Mouse (Mus musculus) CH12.LX (cell line): ENCODE data around the gene Sema4g. TPM values are rescaled to one million over a fixed set of nuclear protein-coding genes. Genes with fewer than 3 reads are reported as not detected.

ENCODE experiments used
- DNase-seq: peaks from one replicate; pipeline ENCODE4 v3.0.0-alpha.2; 2013; ENCODE audit errors: extremely low read depth
- H3K27ac ChIP-seq: 2 replicates; pipeline ENCODE4 v1.5.1; 2012; ENCODE audit warnings: low read depth, mild to moderate bottlenecking, control low read depth, moderate library complexity; ENCODE audit not compliant: insufficient read depth
- H3K27me3 ChIP-seq: replicated peaks from 2 replicates; pipeline ENCODE3; 2012; ENCODE audit warnings: inconsistent platforms
- H3K36me3 ChIP-seq, 2 experiments: replicated peaks in 1 of 2; 2 replicates each; pipeline versions ENCODE3 to v1.6.1; 2012; ENCODE audit warnings: inconsistent platforms in 1 of 2, low read length in 1 of 2, mild to moderate bottlenecking in 1 of 2, mixed read lengths in 1 of 2, moderate library complexity in 1 of 2; ENCODE audit not compliant: control insufficient read depth in 1 of 2, insufficient read depth in 1 of 2
- H3K4me1 ChIP-seq, 2 experiments: 2 replicates each; pipeline ENCODE4 v1.6.1; 2012; ENCODE audit warnings: inconsistent platforms in 1 of 2, moderate library complexity in 1 of 2; ENCODE audit not compliant: insufficient read depth in 2 of 2, control insufficient read depth in 1 of 2
- H3K4me2 ChIP-seq: 2 replicates; pipeline ENCODE4 v1.6.1; 2012; ENCODE audit warnings: low read depth, mild to moderate bottlenecking, control low read depth; ENCODE audit not compliant: poor library complexity, insufficient read depth, severe bottlenecking
- H3K4me3 ChIP-seq, 3 experiments: fragments of 150-350 bp in 1 of 3; sonication (generic) in 1 of 3; replicated peaks in 1 of 3; 2 replicates each; pipeline versions ENCODE3 to v1.5.1; 2011 to 2012; ENCODE audit warnings: low read depth in 2 of 3, low read length in 2 of 3, mild to moderate bottlenecking in 2 of 3, moderate library complexity in 2 of 3, control low read depth in 1 of 3, improper control_type of control experiment in 1 of 3, inconsistent platforms in 1 of 3, mixed read lengths in 1 of 3; ENCODE audit not compliant: poor library complexity in 1 of 3
- H3K79me2 ChIP-seq: replicated peaks from 2 replicates; pipeline ENCODE4 v1.6.1; 2012; ENCODE audit warnings: mild to moderate bottlenecking, moderate library complexity; ENCODE audit not compliant: control insufficient read depth, poor library complexity, insufficient read depth, severe bottlenecking; ENCODE audit errors: extremely low read depth
- H3K9ac ChIP-seq: 2 replicates; pipeline ENCODE4 v1.6.1; 2012; ENCODE audit warnings: low read depth, mild to moderate bottlenecking, control low read depth, moderate library complexity; ENCODE audit not compliant: insufficient read depth
- H3K9me3 ChIP-seq: replicated peaks from 2 replicates; pipeline ENCODE3; 2012; ENCODE audit warnings: low read length, inconsistent platforms, mixed read lengths
- BHLHE40 ChIP-seq: IDR thresholded peaks from 2 replicates; pipeline ENCODE4 v1.6.1; 2011; ENCODE audit warnings: mild to moderate bottlenecking, low read depth, low read length, improper control_type of control experiment
- CHD2 ChIP-seq: IDR thresholded peaks from 2 replicates; pipeline ENCODE4 v1.6.1; 2011; ENCODE audit warnings: low read length, improper control_type of control experiment
- E2F4 ChIP-seq: IDR thresholded peaks from 2 replicates; pipeline ENCODE4 v1.6.1; 2011; ENCODE audit warnings: low read depth, low read length, improper control_type of control experiment; ENCODE audit not compliant: insufficient replicate concordance
- ELF1 ChIP-seq: IDR thresholded peaks from 2 replicates; pipeline ENCODE4 v1.6.1; 2014; ENCODE audit warnings: low read depth, mild to moderate bottlenecking, inconsistent platforms, low read length, improper control_type of control experiment
- EP300 ChIP-seq: IDR thresholded peaks from 2 replicates; pipeline ENCODE4 v1.6.1; 2011; ENCODE audit warnings: low read length, improper control_type of control experiment
- HCFC1 ChIP-seq: IDR thresholded peaks from 2 replicates; pipeline ENCODE4 v1.6.1; 2012; ENCODE audit warnings: low read depth, mild to moderate bottlenecking, inconsistent platforms, low read length, improper control_type of control experiment
- IRF4 ChIP-seq: IDR thresholded peaks from 2 replicates; pipeline ENCODE4 v1.6.1; 2014; ENCODE audit warnings: low read depth, mild to moderate bottlenecking, inconsistent platforms, low read length, improper control_type of control experiment
- JUND ChIP-seq: conservative IDR thresholded peaks from 2 replicates; pipeline ENCODE4 v1.6.1; 2011; ENCODE audit warnings: low read depth, low read length, improper control_type of control experiment
- KAT2A ChIP-seq: IDR thresholded peaks from 2 replicates; pipeline ENCODE4 v1.6.1; 2012; ENCODE audit warnings: low read length, improper control_type of control experiment, inconsistent platforms; ENCODE audit not compliant: insufficient replicate concordance
- MAFK ChIP-seq: IDR thresholded peaks from 2 replicates; pipeline ENCODE4 v1.6.1; 2011; ENCODE audit warnings: low read length, improper control_type of control experiment; ENCODE audit not compliant: insufficient replicate concordance
- MAX ChIP-seq: IDR thresholded peaks from 2 replicates; pipeline ENCODE4 v1.6.1; 2011; ENCODE audit warnings: low read length, improper control_type of control experiment
- MAZ ChIP-seq: IDR thresholded peaks from 2 replicates; pipeline ENCODE4 v1.6.1; 2012; ENCODE audit warnings: low read depth, mild to moderate bottlenecking, inconsistent platforms, low read length, improper control_type of control experiment, moderate library complexity
- MEF2A ChIP-seq: IDR thresholded peaks from 2 replicates; pipeline ENCODE4 v1.6.1; 2014; ENCODE audit warnings: low read depth, mild to moderate bottlenecking, inconsistent platforms, low read length, improper control_type of control experiment, borderline replicate concordance
- MXI1 ChIP-seq: IDR thresholded peaks from 2 replicates; pipeline ENCODE4 v1.6.1; 2011; ENCODE audit warnings: mild to moderate bottlenecking, low read depth, low read length, improper control_type of control experiment
- MYC ChIP-seq: IDR thresholded peaks from 2 replicates; pipeline ENCODE4 v1.6.1; 2011; ENCODE audit warnings: low read depth, mild to moderate bottlenecking, improper control_type of control experiment, low read length
- NELFE ChIP-seq: IDR thresholded peaks from 2 replicates; pipeline ENCODE4 v1.6.1; 2011; ENCODE audit warnings: low read depth, low read length, improper control_type of control experiment
- NRF1 ChIP-seq: IDR thresholded peaks from 2 replicates; pipeline ENCODE4 v1.6.1; 2014; ENCODE audit warnings: low read depth, mild to moderate bottlenecking, inconsistent platforms, low read length, improper control_type of control experiment, moderate library complexity
- POLR2A ChIP-seq: IDR thresholded peaks from 2 replicates; pipeline ENCODE4 v1.6.1; 2011; ENCODE audit warnings: low read depth, mild to moderate bottlenecking, improper control_type of control experiment, low read length
- POLR2AphosphoS2 ChIP-seq: IDR thresholded peaks from 2 replicates; pipeline ENCODE4 v1.6.1; 2011; ENCODE audit warnings: low read depth, low read length, improper control_type of control experiment
- RCOR1 ChIP-seq: conservative IDR thresholded peaks from 2 replicates; pipeline ENCODE4 v1.6.1; 2012; ENCODE audit warnings: low read depth, mild to moderate bottlenecking, inconsistent platforms, low read length, improper control_type of control experiment
- SIN3A ChIP-seq: IDR thresholded peaks from 2 replicates; pipeline ENCODE4 v1.6.1; 2012; ENCODE audit warnings: low read length, improper control_type of control experiment, inconsistent platforms
- SMC3 ChIP-seq: IDR thresholded peaks from 2 replicates; pipeline ENCODE4 v1.6.1; 2011; ENCODE audit warnings: low read depth, low read length, improper control_type of control experiment
- TBP ChIP-seq: conservative IDR thresholded peaks from 2 replicates; pipeline ENCODE4 v1.6.1; 2011; ENCODE audit warnings: low read depth, low read length, improper control_type of control experiment
- TCF12 ChIP-seq: IDR thresholded peaks from 2 replicates; pipeline ENCODE4 v1.6.1; 2014; ENCODE audit warnings: low read depth, mild to moderate bottlenecking, inconsistent platforms, low read length, improper control_type of control experiment
- USF1 ChIP-seq: IDR thresholded peaks from 2 replicates; pipeline ENCODE4 v1.6.1; 2014; ENCODE audit warnings: low read depth, mild to moderate bottlenecking, inconsistent platforms, low read length, improper control_type of control experiment
- ZMIZ1 ChIP-seq: IDR thresholded peaks from 2 replicates; pipeline ENCODE4 v1.6.1; 2012; ENCODE audit warnings: low read depth, mild to moderate bottlenecking, inconsistent platforms, low read length, improper control_type of control experiment
- dilution Hi-C: fragments of 300-500 bp; cut with MboI; formaldehyde crosslinking; loops from 2 replicates; pipeline ENCODE4 v1.14.3; 2020; ENCODE audit warnings: low sequenced_read_pairs; ENCODE audit not compliant: extremely low pct_unique_long_range_greater_than_20kb, extremely low pct_ligation_motif_present
- in situ Hi-C: fragments of 300-500 bp; cut with MboI; formaldehyde crosslinking; loops from 3 replicates; pipeline ENCODE4 v1.14.3; 2019; ENCODE audit warnings: low sequenced_read_pairs, low pct_ligation_motif_present, low pct_unique_long_range_greater_than_20kb, mixed read lengths
- polyA plus RNA-seq: library from polyadenylated mRNA; unstranded; fragments of >175 nt; gene quantifications from 2 replicates; pipeline ENCODE4 v1.2.1, GENCODE M21; 2012; ENCODE audit warnings: low read depth; ENCODE audit not compliant: insufficient read length
- total RNA-seq, 2 experiments: library from RNA; depleted of rRNA; stranded (reverse); fragments of 300-350 nt in 1 of 2; fragments of >200 nt in 1 of 2; gene quantifications; 2 replicates each; pipeline ENCODE4 v1.2.3; 2012 to 2014

Sema4g gene
- total and polyA plus RNA-seq, 3 experiments, result 0.71 to 8.4 (median 1.1) TPM

DNA sequence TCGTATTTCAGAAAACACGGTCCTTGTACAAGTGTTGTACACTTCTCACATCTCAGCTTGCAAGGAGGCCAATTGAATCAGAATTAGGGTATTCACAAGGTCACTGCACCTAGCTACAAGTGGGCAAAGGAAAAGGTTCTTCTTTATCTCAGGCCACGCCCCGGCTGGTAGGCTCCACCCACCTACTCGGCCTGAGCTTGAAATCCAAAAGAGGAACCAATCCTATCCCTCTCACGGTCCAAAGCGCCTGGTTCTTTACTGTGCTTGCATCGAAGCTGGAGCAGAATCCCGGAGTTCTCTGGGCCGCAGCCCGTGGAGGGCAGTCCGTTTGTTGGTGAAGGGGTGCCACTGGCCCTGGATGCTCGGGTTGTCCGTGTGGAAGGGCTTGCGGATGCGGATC is 16.5 kb downstream of the Sema4g start, which contains the start of gene Twnk (continued):
- no peak for TF ChIP-seq JUND

DNA sequence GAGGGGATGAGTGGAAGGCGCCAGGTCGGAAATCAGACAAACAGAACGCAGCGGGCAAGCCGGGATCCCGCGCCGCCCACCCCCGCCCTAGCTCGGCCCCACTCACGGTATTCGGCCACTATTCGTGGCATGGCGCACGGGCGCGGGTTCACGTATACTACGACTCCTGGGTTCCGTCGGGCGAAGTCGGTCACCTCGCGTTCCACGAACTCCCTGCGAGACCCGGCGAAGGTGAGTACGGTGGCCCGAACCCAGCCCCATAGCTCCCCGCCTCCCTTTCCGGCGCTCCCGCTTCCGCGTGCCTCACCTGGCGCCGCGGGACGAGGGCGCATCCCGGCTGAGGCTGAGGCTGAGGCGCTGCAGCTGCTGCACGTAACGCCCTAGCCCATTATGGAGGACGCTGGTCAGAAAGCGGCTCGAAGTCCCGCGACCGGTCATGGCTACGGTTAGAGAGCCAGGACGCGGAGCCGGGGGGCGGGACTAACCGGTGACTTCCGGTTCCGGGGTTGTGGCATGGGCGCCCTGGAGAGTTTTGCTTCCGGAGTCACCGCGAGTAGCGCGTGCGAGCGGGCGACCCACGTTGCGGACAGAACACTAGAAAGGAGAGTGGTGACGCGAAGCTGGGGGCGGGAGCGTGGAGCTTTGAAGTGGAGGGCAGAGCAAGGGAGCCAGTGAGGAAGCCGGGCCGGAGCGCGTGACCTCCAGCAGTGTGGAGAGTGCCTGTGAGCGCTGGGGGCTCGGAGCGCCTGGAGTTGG is 17.2 kb downstream of the Sema4g start, which contains the start of gene Mrpl43:
Mrpl43 (minus strand) TSS at position 486 of the 756 bp plus-strand sequence.
- DNase-seq, result peak; percentile 91
- peak; percentile 63 for TF ChIP-seq NELFE
- TF ChIP-seq MXI1, result peak; percentile 99
- TF ChIP-seq EP300, result no peak
- TF ChIP-seq TBP, result no peak; the same call in 1 of the 2 replicates
- peak; percentile 50; the same call in 1 of the 2 replicates for TF ChIP-seq RCOR1
- peak; percentile 96 for TF ChIP-seq SIN3A
- peak; percentile 82 for TF ChIP-seq BHLHE40
- peak; percentile 23; the same call in 1 of the 2 replicates for TF ChIP-seq USF1
- peak; percentile 93 for TF ChIP-seq HCFC1
- TF ChIP-seq CHD2, result peak; percentile 96
- no peak for TF ChIP-seq E2F4
- TF ChIP-seq MAFK, result no peak
- 0 out of 2 replicates have a peak, but pooled peaks have one; percentile 40 for TF ChIP-seq MAZ
- TF ChIP-seq TCF12, result peak; percentile 74
- TF ChIP-seq ZMIZ1, result peak; percentile 86
- peak; percentile 79 for TF ChIP-seq POLR2A
- TF ChIP-seq SMC3, result no peak
- peak; percentile 47; the same call in 1 of the 2 replicates for TF ChIP-seq NRF1
- TF ChIP-seq IRF4, result peak; percentile 59; the same call in 1 of the 2 replicates
- peak; percentile 81 for TF ChIP-seq POLR2AphosphoS2
- peak; percentile 89 for TF ChIP-seq ELF1
- peak; percentile 91; the same call in 1 of the 2 replicates for TF ChIP-seq KAT2A
- peak; percentile 97 for TF ChIP-seq MAX
- TF ChIP-seq MYC, result peak; percentile 97
- peak; percentile 57; the same call in 1 of the 2 replicates for TF ChIP-seq MEF2A
- peaks cover 15 to 37% of the 10 kb centered on the region in 2 experiments for H3K4me1 ChIP-seq
- in situ Hi-C loops, result no loop called here
- H3K9ac ChIP-seq, result peak within 1 kb of the TSS; percentile 71
- no peaks in the 10 kb centered on the region for H3K27me3 ChIP-seq
- peaks cover 44 to 77% of the 10 kb centered on the region in 2 experiments for H3K36me3 ChIP-seq
- dilution Hi-C loops, result no loop called here
- no peaks in the 10 kb centered on the region for H3K9me3 ChIP-seq
- H3K27ac ChIP-seq, result peak within 1 kb of the TSS; percentile 74
- H3K79me2 ChIP-seq, result peaks cover 19% of the 10 kb centered on the region
- peak within 1 kb of the TSS; percentile 94 to 96 (median 95) for H3K4me3 ChIP-seq
- H3K4me2 ChIP-seq, result peak within 1 kb of the TSS; percentile 41
